Comparison of ENCODE assay signal across 12 mouse cellular contexts in genomic region chr9:60024545-60024944, GRCm38 (mm10).
DNase-seq lines count a peak whose midpoint lies in the region; ATAC-seq and TF ChIP-seq lines count a peak whose summit lies in the region.
"Had no signal": no experiment of that assay in that cellular context is flagged by ENCODE, and none has a peak within 500 bp of the region (broad histone marks: within the 10 kb centered on the region; RNA-seq: fewer than 3 reads in every experiment).

No protein-coding gene starts in this region.

- 22% methylated on average over 5 of the region's 5 CpGs for WGBS in kidney, postnatal 0 days
- 41% methylated on average over 5 of the region's 5 CpGs for WGBS in kidney, adult 2 months

- H3K36me3 ChIP-seq in kidney, postnatal 0 days (ENCODE audit: insufficient read depth, low read length), result no peaks in the 10 kb centered on the region
- H3K36me3 ChIP-seq in kidney, adult 2 months (ENCODE audit: control insufficient read depth, insufficient read depth, low read length), result no peaks in the 10 kb centered on the region
- H3K36me3 ChIP-seq: neural tube, embryonic 13.5 days had no signal

- H3K4me1 ChIP-seq in kidney, postnatal 0 days (replicated peaks; ENCODE audit: insufficient read depth, low read length), result peaks cover 9% of the 10 kb centered on the region
- peaks cover 3% of the 10 kb centered on the region; the same call in 1 of the 2 replicates for H3K4me1 ChIP-seq in kidney, adult 2 months (ENCODE audit: control insufficient read depth, insufficient read depth, low read length)
- H3K4me1 ChIP-seq in embryonic fibroblast, embryonic 13.5 days (ENCODE audit: control insufficient read depth, insufficient read depth, low read length), result no peaks in the 10 kb centered on the region; the same call in 1 of the 2 replicates

- DNase-seq in kidney, postnatal 0 days (ENCODE audit: low spot score), result peak; percentile 45
- DNase-seq in kidney, adult 2 months, result no peak
- peak; percentile 71 for DNase-seq in 3T3-L1 (ENCODE audit: low read depth, low spot score)
- peak; percentile 21 for DNase-seq in 416B (ENCODE audit: low read depth)
- DNase-seq in frontal cortex, postnatal 25 days (ENCODE audit: low spot score in 2 of 2), result no peak
- no peak for DNase-seq in left cerebral cortex, adult 11 months (ENCODE audit: low spot score)
- DNase-seq: cerebellum, postnatal 36 days; kidney, postnatal 36 days; right cerebral cortex, adult 18-20 months had no signal

- TF ChIP-seq CTCF in kidney, postnatal 0 days (IDR thresholded peaks at IDR 0.05; ENCODE audit: low read depth), result no peak
- no peak for TF ChIP-seq CTCF in kidney, adult 2 months (conservative IDR thresholded peaks at IDR 0.05; ENCODE audit: insufficient read depth, insufficient read length, low read depth, low read length)
- no peak for TF ChIP-seq CTCF in embryonic fibroblast, embryonic 13.5 days (IDR thresholded peaks at IDR 0.05; ENCODE audit: borderline replicate concordance, insufficient read depth, low read length)

- no peaks in the 10 kb centered on the region for H3K9me3 ChIP-seq in kidney, postnatal 0 days (replicated peaks; ENCODE audit: low read length)
- H3K9me3 ChIP-seq: neural tube, embryonic 13.5 days had no signal

- no peak overlapping the region for H3K9ac ChIP-seq in kidney, postnatal 0 days (ENCODE audit: low read depth, low read length)
- H3K9ac ChIP-seq: neural tube, embryonic 13.5 days had no signal

- no peak overlapping the region for H3K4me3 ChIP-seq in kidney, postnatal 0 days (replicated peaks; ENCODE audit: low read depth, low read length)
- H3K4me3 ChIP-seq in kidney, adult 2 months (ENCODE audit: insufficient read depth, low read depth, low read length), result no peak overlapping the region
- H3K4me3 ChIP-seq in embryonic fibroblast, embryonic 13.5 days (ENCODE audit: insufficient read depth, low read length), result no peak overlapping the region
- H3K4me3 ChIP-seq: neural tube, embryonic 13.5 days had no signal

- H3K27me3 ChIP-seq in kidney, postnatal 0 days (ENCODE audit: insufficient read depth, low read length), result no peaks in the 10 kb centered on the region
- H3K27me3 ChIP-seq in kidney, adult 2 months (replicated peaks; ENCODE audit: control insufficient read depth, insufficient read depth, low read length), result no peaks in the 10 kb centered on the region
- H3K27me3 ChIP-seq: neural tube, embryonic 13.5 days had no signal

- ATAC-seq in kidney, postnatal 0 days (replicated peaks; ENCODE audit: low FRiP score, low read depth), result no peak
- ATAC-seq: midbrain, embryonic 16.5 days had no signal

- H3K4me2 ChIP-seq in kidney, postnatal 0 days (ENCODE audit: low read length), result no peak overlapping the region
- H3K4me2 ChIP-seq: neural tube, embryonic 13.5 days had no signal

- H3K27ac ChIP-seq in kidney, postnatal 0 days, result no peak overlapping the region
- no peak overlapping the region for H3K27ac ChIP-seq in kidney, adult 2 months (ENCODE audit: insufficient read depth, low read depth, low read length)
- H3K27ac ChIP-seq in embryonic fibroblast, embryonic 13.5 days (ENCODE audit: insufficient read depth, low read length), result 0 out of 2 replicates have a peak overlapping the region, but pooled peaks have one; percentile 1
- H3K27ac ChIP-seq: neural tube, embryonic 13.5 days had no signal

- no peak for TF ChIP-seq POLR2A in kidney, adult 2 months (IDR thresholded peaks at IDR 0.05; ENCODE audit: low read depth, low read length)
- no peak for TF ChIP-seq POLR2A in embryonic fibroblast, embryonic 13.5 days (IDR thresholded peaks at IDR 0.05; ENCODE audit: low read depth, low read length)

Comparison
In these comparisons a context has a peak if more than half of its experiments do, and no peak if none do; other contexts are left out.
1. DNase-seq: peak in kidney, postnatal 0 days (single experiment), 3T3-L1 (single experiment) and 416B (single experiment); none in kidney, adult 2 months (single experiment), frontal cortex, postnatal 25 days (0 of 2) and left cerebral cortex, adult 11 months (single experiment).